Mouse (Mus musculus): ENCODE results near the gene Thegl.

GRCm38 (mm10) chr5:76974554-76975285, 41.1 kb upstream of the Thegl start, which contains the start of gene Srp72:
- TF ChIP-seq CTCF (IDR thresholded peaks at IDR 0.05; ENCODE audit: low read depth, low read length) (no peak), EP300 (IDR thresholded peaks at IDR 0.05; ENCODE audit: insufficient read depth, low read depth, low read length) (no peak)

Measured in ES-Bruce4 (cell line).